Mouse (Mus musculus) heart, postnatal 0 days (tissue): Measurements from ENCODE around the gene Psg16. TPM values are rescaled to one million over a fixed set of nuclear protein-coding genes. Genes with fewer than 3 reads are reported as not detected.
"Not testable (repeated sequence)": the region's sequence is repeated elsewhere in the genome, so short reads cannot be mapped to it uniquely, and the experiment has no call there.

Experiments used
- ATAC-seq: fragments of 200-750 bp; cut with Nextera tagmentation; 2 replicates; pipeline ENCODE4 v1.8.0; 2017; ENCODE audit warnings: low read depth, moderate number of reproducible peaks, moderate library complexity; ENCODE audit not compliant: insufficient read depth
- DNase-seq: peaks from one replicate; pipeline ENCODE4 v3.0.0-alpha.2; 2016; ENCODE audit warnings: low spot score
- H3K27ac ChIP-seq: fragments of 300-500 bp; sonication (generic); 2 replicates; pipeline ENCODE4 v1.5.1; 2014; ENCODE audit warnings: low read depth, mild to moderate bottlenecking
- H3K27me3 ChIP-seq: fragments of 300-500 bp; sonication (generic); 2 replicates; pipeline ENCODE4 v1.6.1; 2014; ENCODE audit warnings: low read length, mixed read lengths; ENCODE audit not compliant: control insufficient read depth, insufficient read depth
- H3K36me3 ChIP-seq: fragments of 300-500 bp; sonication (generic); replicated peaks from 2 replicates; pipeline ENCODE4 v1.6.1; 2014; ENCODE audit warnings: low read length, mixed read lengths; ENCODE audit not compliant: control insufficient read depth, insufficient read depth
- H3K4me1 ChIP-seq: fragments of 300-500 bp; sonication (generic); 2 replicates; pipeline ENCODE4 v1.6.1; 2014; ENCODE audit warnings: antibody characterized with exemption; ENCODE audit not compliant: control insufficient read depth, insufficient read depth
- H3K4me2 ChIP-seq: fragments of 300-500 bp; sonication (generic); 2 replicates; pipeline ENCODE4 v1.6.1; 2014; ENCODE audit warnings: low read depth, mild to moderate bottlenecking, low read length, moderate library complexity
- H3K4me3 ChIP-seq: fragments of 300-500 bp; sonication (generic); 2 replicates; pipeline ENCODE4 v1.5.1; 2014; ENCODE audit warnings: low read depth, low read length
- H3K9ac ChIP-seq: fragments of 300-500 bp; sonication (generic); replicated peaks from 2 replicates; pipeline ENCODE4 v1.6.1; 2014; ENCODE audit warnings: low read depth, low read length, mixed read lengths
- H3K9me3 ChIP-seq: fragments of 300-500 bp; sonication (generic); replicated peaks from 2 replicates; pipeline ENCODE4 v1.6.1; 2016; ENCODE audit warnings: low read length; ENCODE audit not compliant: control insufficient read depth
- CTCF ChIP-seq: IDR thresholded peaks from 2 replicates; pipeline ENCODE4 v1.5.1; 2016; ENCODE audit warnings: antibody characterized with exemption, control low read depth, low read depth
- EP300 ChIP-seq: IDR thresholded peaks from 2 replicates; pipeline ENCODE4 v1.6.1; 2016; ENCODE audit warnings: antibody characterized with exemption, low read depth
- WGBS: fragments of 180-500 bp; shearing (Covaris S2); extraction: QIAGEN DNeasy Blood & Tissue Kit; methylation state at CpG from one replicate; pipeline ENCODE4 v1.1.7; 2014; 5-methylcytosine and 5-hydroxymethylcytosine counted together
- polyA plus RNA-seq: library from polyadenylated mRNA; unstranded; fragments of >200 nt; fragmentation: Nextera tagmentation; extraction: Ambion mirVana; gene quantifications from 2 replicates; pipeline ENCODE4 v1.2.1, GENCODE M21; 2015
- total RNA-seq: library from RNA; depleted of rRNA; stranded (reverse); fragments of >200 nt; gene quantifications from 2 replicates; pipeline ENCODE4 v1.2.3, GENCODE M21; 2014; ENCODE audit warnings: low replicate concordance

The Psg16 gene
- total and polyA plus RNA-seq, 2 experiments from 2014 or later = 0.12 TPM; not detected in 1

- Histone ChIP-seq H3K9me3 (no peaks in the 10 kb centered on the region), H3K27me3 (no peaks in the 10 kb centered on the region)
These were observed 11.5 kb upstream of the Psg16 start, which contains the start of gene Hif3a for GRCm38 (mm10) chr7:17062389-17062788. Hif3a (minus strand) TSS chr7:17062427.

GRCm38 (mm10) chr7:17062845-17063244, 11.0 kb upstream of the Psg16 start:
- Histone ChIP-seq H3K4me2 (peak overlapping the region; percentile 81), H3K9ac (peak overlapping the region; percentile 73), H3K27me3 (no peaks in the 10 kb centered on the region), H3K27ac (peak overlapping the region; percentile 95), H3K36me3 (no peaks in the 10 kb centered on the region), H3K4me1 (peaks cover 24% of the 10 kb centered on the region), H3K4me3 (peak overlapping the region; percentile 62), H3K9me3 (no peaks in the 10 kb centered on the region)
- no peak for TF ChIP-seq CTCF
- no peak for TF ChIP-seq EP300
- ATAC-seq = no peak
- DNase-seq = peak; percentile 28
- WGBS = 8% methylated on average over 11 of the region's 11 CpGs

More at GRCm38 (mm10) chr7:17062389-17062788, 11.5 kb upstream of the Psg16 start, which contains the start of gene Hif3a:
- TF ChIP-seq EP300 (peak; percentile 52; the same call in 1 of the 2 replicates), CTCF (no peak)
- under 1% methylated on average over 15 of the region's 15 CpGs for WGBS
- H3K4me3 ChIP-seq = peak within 1 kb of the TSS; percentile 62
- H3K27ac ChIP-seq = peak within 1 kb of the TSS; percentile 95
- no peaks in the 10 kb centered on the region for H3K36me3 ChIP-seq
- peaks cover 29% of the 10 kb centered on the region for H3K4me1 ChIP-seq
- DNase-seq (peak; percentile 93), ATAC-seq (peak; percentile 12)
- peak within 1 kb of the TSS; percentile 73 for H3K9ac ChIP-seq
- peak within 1 kb of the TSS; percentile 81 for H3K4me2 ChIP-seq

- 77% methylated on average over 8 of the region's 9 CpGs for WGBS
- H3K4me3 ChIP-seq = no peak overlapping the region
- H3K4me2 ChIP-seq = no peak overlapping the region
- H3K36me3 ChIP-seq = no peaks in the 10 kb centered on the region
- no peaks in the 10 kb centered on the region for H3K27me3 ChIP-seq
- ATAC-seq (no peak), DNase-seq (no peak)
- peaks cover 7% of the 10 kb centered on the region; the same call in 1 of the 2 replicates for H3K4me1 ChIP-seq
- TF ChIP-seq CTCF (no peak), EP300 (no peak)
- H3K27ac ChIP-seq = no peak overlapping the region
- H3K9ac ChIP-seq = no peak overlapping the region
- no peaks in the 10 kb centered on the region for H3K9me3 ChIP-seq
These were observed 8.2 kb upstream of the Psg16 start for GRCm38 (mm10) chr7:17065620-17066019.

- 10% methylated on average over 2 of the region's 2 CpGs for WGBS
- Histone ChIP-seq H3K27ac (no peak overlapping the region), H3K4me2 (no peak overlapping the region)
These were observed 7.4 kb upstream of the Psg16 start for GRCm38 (mm10) chr7:17066412-17066811.

GRCm38 (mm10) chr7:17067000-17067399, 6.8 kb upstream of the Psg16 start:
- no peak for DNase-seq
- Histone ChIP-seq H3K4me1 (no peaks in the 10 kb centered on the region), H3K4me3 (no peak overlapping the region), H3K27ac (no peak overlapping the region), H3K9me3 (no peaks in the 10 kb centered on the region), H3K36me3 (no peaks in the 10 kb centered on the region), H3K27me3 (no peaks in the 10 kb centered on the region), H3K4me2 (no peak overlapping the region), H3K9ac (no peak overlapping the region)
- TF ChIP-seq CTCF (no peak), EP300 (no peak)
- ATAC-seq = no peak

More at GRCm38 (mm10) chr7:17066412-17066811, 7.4 kb upstream of the Psg16 start:
- Histone ChIP-seq H3K4me3 (no peak overlapping the region), H3K4me1 (no peaks in the 10 kb centered on the region), H3K9me3 (no peaks in the 10 kb centered on the region), H3K36me3 (no peaks in the 10 kb centered on the region), H3K27me3 (no peaks in the 10 kb centered on the region), H3K9ac (no peak overlapping the region)
- DNase-seq (peak; percentile 49), ATAC-seq (no peak; the same call in 1 of the 2 replicates)
- TF ChIP-seq CTCF (peak; percentile 89), EP300 (no peak)

- H3K36me3 ChIP-seq, DNase-seq, H3K27ac ChIP-seq, H3K9ac ChIP-seq, H3K27me3 ChIP-seq, H3K4me2 ChIP-seq, H3K9me3 ChIP-seq, H3K4me3 ChIP-seq, H3K4me1 ChIP-seq, ATAC-seq: not testable (repeated sequence)
- WGBS = 19% methylated on average over 5 of the region's 5 CpGs
These were observed 6.2 kb upstream of the Psg16 start for GRCm38 (mm10) chr7:17067651-17068050.
